Mouse (Mus musculus) ES-E14 (cell line): ENCODE data around the gene Dctn1.

Experiments
- CHD2 ChIP-seq: IDR thresholded peaks from 2 replicates; pipeline ENCODE4 v1.6.1; 2014; ENCODE audit warnings: mild to moderate bottlenecking, low read depth, low read length, inconsistent platforms
- HCFC1 ChIP-seq: IDR thresholded peaks from 2 replicates; pipeline ENCODE4 v1.6.1; 2012; ENCODE audit warnings: low read length, inconsistent platforms, borderline replicate concordance; ENCODE audit not compliant: insufficient read depth
- MAFK ChIP-seq: IDR thresholded peaks from 2 replicates; pipeline ENCODE4 v1.6.1; 2014; ENCODE audit warnings: mild to moderate bottlenecking, low read depth, low read length, inconsistent platforms; ENCODE audit not compliant: insufficient read depth
- ZC3H11A ChIP-seq: IDR thresholded peaks from 2 replicates; pipeline ENCODE4 v1.6.1; 2012; ENCODE audit warnings: low read depth, mild to moderate bottlenecking, inconsistent platforms, low read length, borderline replicate concordance
- ZNF384 ChIP-seq: IDR thresholded peaks from 2 replicates; pipeline ENCODE4 v1.6.1; 2012; ENCODE audit warnings: low read depth, low read length, inconsistent platforms

DNA sequence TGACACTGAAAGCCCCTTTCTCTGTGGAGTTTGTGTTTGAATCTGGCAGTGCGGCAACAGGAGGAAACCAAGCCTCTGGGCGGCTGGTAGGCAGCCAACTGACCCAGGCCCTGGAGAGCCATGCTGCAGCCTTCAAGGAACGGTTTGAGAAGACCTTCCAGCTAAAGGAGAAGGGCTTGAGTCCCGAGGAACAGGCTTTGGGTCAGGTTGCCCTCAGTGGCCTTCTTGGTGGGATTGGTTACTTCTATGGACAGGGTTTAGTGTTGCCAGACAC lies 48.6 kb upstream of the Dctn1 start:
- TF ChIP-seq HCFC1, result no peak
- TF ChIP-seq ZNF384, result no peak
- TF ChIP-seq MAFK, result no peak
- no peak for TF ChIP-seq ZC3H11A
- no peak for TF ChIP-seq CHD2
